Mouse (Mus musculus) adrenal gland, postnatal 0 days (tissue): ENCODE results near the gene Dlgap5. TPM values are rescaled to one million over a fixed set of nuclear protein-coding genes. Genes with fewer than 3 reads are reported as not detected.

Experiments
- polyA plus RNA-seq: library from polyadenylated mRNA; unstranded; fragments of >200 nt; fragmentation: Nextera tagmentation; extraction: Ambion mirVana; gene quantifications from 2 replicates; pipeline ENCODE4 v1.2.1, GENCODE M21; 2015

Dlgap5 gene
- polyA plus RNA-seq, result 10.0 and 12.0 TPM in 2 replicates

DNA sequence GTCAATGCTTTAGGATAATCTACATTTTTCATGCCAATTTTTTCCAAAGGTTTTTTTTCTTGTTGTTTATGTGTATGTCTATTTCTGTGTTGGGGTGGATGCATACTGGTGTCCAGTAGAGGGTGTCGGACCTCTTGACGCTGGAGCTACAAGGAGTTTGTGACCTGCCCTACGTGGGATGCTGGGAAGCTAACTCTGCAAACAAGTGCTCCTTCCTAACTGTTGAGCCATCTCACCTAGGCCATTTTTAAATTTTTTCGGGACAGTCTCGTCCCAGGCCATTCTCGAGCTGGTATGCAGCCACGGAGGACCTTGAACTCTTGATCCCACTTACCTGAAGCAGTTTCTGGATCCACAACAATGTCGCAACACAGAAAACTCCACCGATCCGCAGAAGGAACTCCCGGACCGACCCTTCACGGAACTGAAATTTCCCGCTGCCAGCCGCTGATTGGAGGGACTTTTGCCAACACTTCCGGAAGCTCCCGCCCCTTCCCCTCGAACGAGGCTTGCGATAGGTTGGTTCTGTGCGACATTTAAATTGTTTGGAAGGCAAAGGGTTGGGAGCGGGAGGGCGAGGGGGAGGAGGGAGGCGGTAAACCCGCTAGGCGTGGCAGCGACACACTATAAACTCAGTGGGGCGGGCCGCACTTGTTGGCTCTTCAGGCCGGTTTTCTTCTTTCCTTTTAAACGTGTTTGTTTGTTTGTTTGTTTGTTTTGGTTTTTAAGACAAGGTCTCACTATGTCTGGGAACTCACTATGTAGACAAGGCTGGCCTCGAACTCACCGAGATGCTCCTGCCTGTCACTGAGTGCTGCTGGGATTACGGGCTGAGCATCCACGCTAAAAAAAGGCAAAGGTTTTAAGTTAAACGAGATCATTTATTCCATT, at the start of gene Dlgap5:
Dlgap5 (minus strand) TSS at position 633 of the 891 bp plus-strand sequence.

DNA sequence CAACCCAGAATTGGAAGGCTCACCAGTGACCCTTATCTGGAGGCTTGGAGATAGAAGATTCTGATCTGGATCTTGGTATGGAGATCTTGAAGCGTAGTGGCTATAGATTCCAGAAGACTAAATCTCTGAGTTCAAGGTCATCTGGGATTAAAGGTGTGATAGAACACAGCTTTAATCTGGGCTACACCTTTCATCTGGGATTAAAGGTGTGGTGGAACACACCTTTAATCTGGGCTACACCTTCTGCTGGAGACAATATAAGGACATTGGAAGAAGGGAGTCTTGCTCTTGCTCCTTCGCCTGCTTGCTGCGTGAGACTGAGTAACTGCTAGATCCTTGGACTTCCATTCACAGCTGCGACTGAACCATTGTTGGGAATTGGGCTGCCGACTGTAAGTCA, 31.9 kb upstream of the Dlgap5 start, which contains the start of gene Fbxo34:
Fbxo34 (plus strand) TSS at position 301 of the 400 bp plus-strand sequence.

DNA sequence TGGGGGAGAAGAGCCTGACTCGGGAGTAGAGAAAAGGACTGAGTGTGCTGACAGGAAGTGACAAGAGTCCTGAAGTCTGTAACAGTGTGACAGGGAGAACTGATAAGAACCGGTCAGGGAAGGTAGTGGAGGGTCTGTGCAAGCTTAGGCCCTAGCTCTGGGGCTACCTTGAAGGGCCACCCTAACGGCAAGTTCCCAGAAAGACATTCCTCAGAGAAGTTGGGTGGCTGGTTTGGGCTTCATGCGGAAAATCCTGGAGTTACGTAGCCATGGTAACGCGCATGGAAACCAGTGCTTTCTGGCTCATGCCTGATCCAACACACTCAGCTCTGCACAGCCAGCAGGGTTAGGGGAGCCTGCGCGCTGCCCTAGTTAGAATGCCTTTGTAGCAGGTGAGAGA, 50.7 kb downstream of the Dlgap5 start, which contains the start of gene Lgals3:
Lgals3 (plus strand) TSS at position 291 of the 400 bp plus-strand sequence.

Other genes starting within 250 kb of the Dlgap5 start
- 61.2 and 62.9 TPM in 2 replicates for gene Gch1, start 229.0 kb downstream of the Dlgap5 start, polyA plus RNA-seq
- 6.5 and 9.0 TPM in 2 replicates for gene Wdhd1, start 141.6 kb downstream of the Dlgap5 start, polyA plus RNA-seq
- 3.5 and 3.7 TPM in 2 replicates for gene Socs4, start 141.5 kb downstream of the Dlgap5 start, polyA plus RNA-seq
- gene Mapk1ip1l, start 120.1 kb downstream of the Dlgap5 start, polyA plus RNA-seq, result 17.3 and 21.9 TPM in 2 replicates
- gene Lgals3, start 50.7 kb downstream of the Dlgap5 start, polyA plus RNA-seq, result 46.9 and 48.3 TPM in 2 replicates
- gene Fbxo34, start 32.0 kb upstream of the Dlgap5 start, polyA plus RNA-seq, result 15.1 and 18.3 TPM in 2 replicates
- 15.8 and 21.7 TPM in 2 replicates for gene Atg14, start 152.2 kb upstream of the Dlgap5 start, polyA plus RNA-seq
- 37.0 and 51.8 TPM in 2 replicates for gene Ktn1, start 230.0 kb upstream of the Dlgap5 start, polyA plus RNA-seq